Mouse (Mus musculus): ENCODE data around the gene Aimp2.

DNA sequence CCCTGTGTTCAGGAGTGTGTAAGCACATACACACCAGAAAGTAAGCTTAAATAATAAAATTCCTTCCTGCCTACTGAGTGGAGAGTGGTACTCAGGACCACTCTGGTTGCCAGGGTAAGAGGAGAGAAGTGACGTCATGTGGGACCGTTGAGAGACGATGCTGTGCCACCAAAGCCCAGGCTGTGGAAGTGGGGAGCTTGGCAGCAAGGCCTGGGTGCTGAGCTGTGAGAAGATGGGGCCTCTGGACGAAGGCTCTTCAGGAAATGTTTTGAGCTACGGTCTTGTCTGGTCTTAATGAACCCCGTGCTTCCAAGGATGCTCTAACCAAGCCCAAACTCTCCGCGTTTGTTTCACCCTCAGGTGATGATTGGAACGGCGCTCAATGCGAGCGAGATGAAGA is 21.0 kb upstream of the Aimp2 start:
- TF ChIP-seq ZC3H11A (IDR thresholded peaks at IDR 0.05; ENCODE audit: low read depth, low read length) (no peak), CHD2 (IDR thresholded peaks at IDR 0.05; ENCODE audit: low read length) (no peak), CTCF (IDR thresholded peaks at IDR 0.05 in 2 of 3, conservative IDR thresholded peaks at IDR 0.05 in 1 of 3; ENCODE audit: control insufficient read depth in 1 of 3, insufficient read depth in 1 of 3, low read depth in 2 of 3, low read length in 3 of 3, poor library complexity in 1 of 3, severe bottlenecking in 1 of 3) (no peak), POLR2A (IDR thresholded peaks at IDR 0.05; ENCODE audit: control insufficient read depth in 1 of 2, insufficient read depth in 1 of 2, low read depth in 1 of 2, low read length in 2 of 2, poor library complexity in 1 of 2) (no peak), NELFE (IDR thresholded peaks at IDR 0.05; ENCODE audit: low read depth, low read length) (no peak), JUND (IDR thresholded peaks at IDR 0.05; ENCODE audit: low read depth, low read length) (no peak), ZNF384 (IDR thresholded peaks at IDR 0.05; ENCODE audit: low read depth, low read length) (no peak), TAL1 (IDR thresholded peaks at IDR 0.05; ENCODE audit: low read length) (no peak), GATA1 (IDR thresholded peaks at IDR 0.05; ENCODE audit: low read depth, low read length) (no peak), TBP (IDR thresholded peaks at IDR 0.05; ENCODE audit: low read depth, low read length) (no peak)
